Mouse (Mus musculus) kidney, embryonic 14.5 days (tissue): ENCODE results near the gene Rsl24d1. TPM values are rescaled to one million over a fixed set of nuclear protein-coding genes. Genes with fewer than 3 reads are reported as not detected.

Experiments
- ATAC-seq: fragments of 200-750 bp; cut with Nextera tagmentation; 2 replicates; pipeline ENCODE4 v1.8.0; 2017; ENCODE audit warnings: moderate number of reproducible peaks, mild to moderate bottlenecking, moderate TSS enrichment, moderate library complexity; ENCODE audit not compliant: low FRiP score, low TSS enrichment
- H3K27ac ChIP-seq: fragments of 300-500 bp; sonication (generic); 2 replicates; pipeline ENCODE4 v1.5.1; 2014; ENCODE audit warnings: low read depth, mild to moderate bottlenecking, low read length, moderate library complexity, mixed read lengths
- H3K27me3 ChIP-seq: fragments of 300-500 bp; sonication (generic); 2 replicates; pipeline ENCODE4 v1.6.1; 2014; ENCODE audit warnings: mild to moderate bottlenecking, low read length; ENCODE audit not compliant: control insufficient read depth, insufficient read depth
- H3K36me3 ChIP-seq: fragments of 300-500 bp; sonication (generic); 2 replicates; pipeline ENCODE4 v1.6.1; 2014; ENCODE audit warnings: low read length, mixed read lengths; ENCODE audit not compliant: control insufficient read depth, insufficient read depth
- H3K4me1 ChIP-seq: fragments of 300-500 bp; sonication (generic); 2 replicates; pipeline ENCODE4 v1.6.1; 2014; ENCODE audit warnings: low read length, mixed read lengths; ENCODE audit not compliant: control insufficient read depth, insufficient read depth
- H3K4me2 ChIP-seq: fragments of 300-500 bp; sonication (generic); replicated peaks from 2 replicates; pipeline ENCODE4 v1.6.1; 2014; ENCODE audit warnings: low read depth, mild to moderate bottlenecking, low read length
- H3K4me3 ChIP-seq: fragments of 300-500 bp; sonication (generic); 2 replicates; pipeline ENCODE4 v1.5.1; 2014; ENCODE audit warnings: mild to moderate bottlenecking, low read length
- H3K9ac ChIP-seq: fragments of 300-500 bp; sonication (generic); 2 replicates; pipeline ENCODE4 v1.6.1; 2014; ENCODE audit warnings: low read depth, mild to moderate bottlenecking, low read length, moderate library complexity
- H3K9me3 ChIP-seq: fragments of 300-500 bp; sonication (generic); 2 replicates; pipeline ENCODE4 v1.6.1; 2016; ENCODE audit warnings: low read length; ENCODE audit not compliant: control insufficient read depth
- WGBS: fragments of 180-500 bp; shearing (Covaris S2); extraction: QIAGEN DNeasy Blood & Tissue Kit; methylation state at CpG from one replicate; pipeline ENCODE4 v1.1.7; 2014; 5-methylcytosine and 5-hydroxymethylcytosine counted together
- polyA plus RNA-seq: library from polyadenylated mRNA; unstranded; fragments of >200 nt; fragmentation: Nextera tagmentation; extraction: Ambion mirVana; gene quantifications from 2 replicates; pipeline ENCODE4 v1.2.1, GENCODE M21; 2014

The Rsl24d1 gene
- polyA plus RNA-seq, 1 experiment from 2014 or later = 149 TPM

DNA sequence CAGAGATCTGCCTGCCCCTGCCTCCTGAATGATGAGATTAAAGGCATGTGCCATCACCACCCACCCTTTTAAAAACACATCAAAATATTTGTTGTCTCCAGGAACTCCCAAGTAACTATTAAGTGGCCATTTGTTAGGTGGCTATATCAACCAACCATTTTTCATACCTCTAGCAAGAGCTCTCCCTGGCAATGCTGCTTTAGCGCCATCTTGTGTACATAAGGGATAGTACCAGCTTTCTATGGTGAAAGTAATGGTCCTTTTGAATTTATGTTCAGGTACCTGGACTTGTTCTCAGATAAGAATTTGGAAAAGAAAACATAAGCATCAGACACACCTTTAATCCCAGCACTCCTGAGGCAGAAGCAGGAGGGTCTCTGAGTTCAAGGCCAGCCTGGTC is 21.5 kb upstream of the Rsl24d1 start:
- Histone ChIP-seq H3K4me3 (no peak overlapping the region), H3K27ac (no peak overlapping the region), H3K9ac (no peak overlapping the region), H3K27me3 (no peaks in the 10 kb centered on the region), H3K36me3 (no peaks in the 10 kb centered on the region), H3K9me3 (no peaks in the 10 kb centered on the region), H3K4me2 (no peak overlapping the region), H3K4me1 (no peaks in the 10 kb centered on the region)
- ATAC-seq = no peak; the same call in 1 of the 2 replicates
- WGBS = 0% methylated on average over 1 of the region's 1 CpGs

DNA sequence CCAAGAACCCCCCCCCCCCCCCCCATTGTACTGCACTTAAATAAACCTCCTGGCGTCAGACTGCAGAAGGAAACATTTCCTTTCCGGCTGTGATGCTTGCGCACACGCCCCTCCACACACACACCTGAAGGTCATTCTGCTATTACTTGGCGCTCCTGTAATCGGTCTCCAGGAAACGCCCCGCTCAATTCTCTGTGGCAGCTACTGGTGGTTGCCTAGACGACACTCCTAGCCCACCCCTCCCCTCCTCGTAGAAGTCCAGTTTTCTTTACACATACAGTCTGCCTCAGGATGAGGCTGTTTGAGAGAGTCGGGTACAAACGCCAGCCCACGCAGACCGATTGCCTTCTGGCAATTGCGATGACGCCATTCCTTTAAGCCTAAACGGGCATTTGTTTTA is 18.6 kb upstream of the Rsl24d1 start:
- H3K4me2 ChIP-seq = no peak overlapping the region
- H3K36me3 ChIP-seq = no peaks in the 10 kb centered on the region
- WGBS = 40% methylated on average over 17 of the region's 17 CpGs

DNA sequence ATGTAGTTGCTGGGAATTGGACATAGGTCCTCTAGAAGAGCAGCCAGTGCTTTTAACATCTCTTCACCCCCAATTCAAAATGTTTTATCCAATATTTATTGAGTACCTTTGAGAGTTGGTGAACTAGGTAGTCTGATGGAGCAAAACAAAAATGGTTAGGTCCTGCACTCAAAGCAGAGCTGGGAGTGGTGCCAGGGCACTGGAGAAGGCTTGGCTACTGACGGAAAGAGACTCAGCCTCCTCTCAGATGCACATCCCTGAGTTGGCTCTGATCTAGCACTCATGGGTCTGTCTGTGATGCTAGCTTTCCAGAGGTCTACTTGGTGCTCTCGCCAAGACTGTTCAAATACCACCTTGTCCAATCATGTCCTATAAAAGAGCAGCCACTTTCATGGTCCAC is 15.3 kb upstream of the Rsl24d1 start:
- H3K36me3 ChIP-seq = no peaks in the 10 kb centered on the region
- ATAC-seq = no peak
- H3K4me1 ChIP-seq = no peaks in the 10 kb centered on the region
- no peak overlapping the region for H3K4me3 ChIP-seq
- no peak overlapping the region for H3K27ac ChIP-seq
- H3K9me3 ChIP-seq = no peaks in the 10 kb centered on the region
- 75% methylated on average over 2 of the region's 2 CpGs for WGBS
- H3K4me2 ChIP-seq = no peak overlapping the region
- H3K9ac ChIP-seq = no peak overlapping the region
- peaks cover 3% of the 10 kb centered on the region; the same call in 1 of the 2 replicates for H3K27me3 ChIP-seq

More for the DNA sequence above, 18.6 kb upstream of the Rsl24d1 start:
- no peaks in the 10 kb centered on the region for H3K9me3 ChIP-seq
- peak; percentile 63; the same call in 1 of the 2 replicates for ATAC-seq
- no peak overlapping the region for H3K4me3 ChIP-seq
- H3K9ac ChIP-seq = no peak overlapping the region
- H3K27me3 ChIP-seq = no peaks in the 10 kb centered on the region
- no peak overlapping the region for H3K27ac ChIP-seq
- no peaks in the 10 kb centered on the region for H3K4me1 ChIP-seq

DNA sequence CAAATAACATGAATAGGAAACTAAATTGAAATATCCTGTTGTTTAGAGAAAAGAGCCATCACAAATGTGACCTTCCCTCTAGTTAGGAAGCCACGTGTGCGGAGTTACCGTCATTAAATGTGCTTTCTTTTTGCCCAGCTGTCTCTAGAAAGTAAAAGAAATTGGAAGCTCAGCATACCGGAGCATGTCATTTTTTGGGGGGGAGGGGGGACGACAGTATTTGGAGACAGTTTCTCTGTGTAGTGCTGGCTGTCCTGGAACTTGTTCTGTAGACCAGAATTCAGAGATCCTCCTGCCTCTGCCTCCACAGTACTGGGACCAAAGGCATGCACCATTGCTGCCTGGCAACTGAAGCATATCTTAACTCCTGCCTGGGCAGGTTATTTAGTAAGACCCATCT is 11.7 kb upstream of the Rsl24d1 start, which contains the start of gene Khdc3:
Gene Khdc3, plus strand, starts transcription at position 301 of the 400 bp plus-strand sequence.
- WGBS = 91% methylated on average over 5 of the region's 5 CpGs
- H3K9ac ChIP-seq = no peak within 1 kb of the TSS
- no peak for ATAC-seq
- H3K36me3 ChIP-seq = no peaks in the 10 kb centered on the region
- no peak within 1 kb of the TSS for H3K4me3 ChIP-seq
- H3K27me3 ChIP-seq = peaks cover 15% of the 10 kb centered on the region
- no peak within 1 kb of the TSS for H3K27ac ChIP-seq
- H3K4me1 ChIP-seq = peaks cover 5% of the 10 kb centered on the region; the same call in 1 of the 2 replicates
- H3K9me3 ChIP-seq = no peaks in the 10 kb centered on the region
- no peak within 1 kb of the TSS for H3K4me2 ChIP-seq

DNA sequence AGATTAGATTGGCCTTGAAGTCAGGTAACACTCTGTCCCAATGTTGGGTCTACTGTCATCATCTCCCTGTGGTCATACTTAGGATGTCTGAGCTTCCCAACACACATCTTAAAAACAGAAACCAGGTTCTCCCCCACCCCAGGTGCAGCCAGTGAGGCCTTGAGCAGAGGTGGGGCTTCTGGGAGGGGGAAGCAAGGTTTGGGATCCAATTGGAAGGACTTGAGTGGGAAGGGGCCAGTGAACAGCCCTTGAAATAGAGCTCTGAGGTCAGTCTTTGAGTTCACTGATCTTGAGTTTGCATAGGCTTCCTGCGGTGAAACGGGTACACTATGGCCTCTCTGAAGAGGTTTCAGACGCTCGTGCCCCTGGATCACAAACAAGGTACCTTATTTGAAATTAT is 11.0 kb upstream of the Rsl24d1 start, which contains the start of gene Gm20509:
Gene Gm20509, plus strand, starts transcription at position 290 of the 400 bp plus-strand sequence.
- H3K27ac ChIP-seq = no peak within 1 kb of the TSS
- H3K4me1 ChIP-seq = peaks cover 5% of the 10 kb centered on the region; the same call in 1 of the 2 replicates
- H3K36me3 ChIP-seq = no peaks in the 10 kb centered on the region
- 95% methylated on average over 4 of the region's 4 CpGs for WGBS
- H3K9me3 ChIP-seq = no peaks in the 10 kb centered on the region
- no peak for ATAC-seq
- H3K4me3 ChIP-seq = peak within 1 kb of the TSS; percentile 45
- H3K27me3 ChIP-seq = peaks cover 15% of the 10 kb centered on the region
- H3K9ac ChIP-seq = peak within 1 kb of the TSS; percentile 59
- peak within 1 kb of the TSS; percentile 93 for H3K4me2 ChIP-seq

DNA sequence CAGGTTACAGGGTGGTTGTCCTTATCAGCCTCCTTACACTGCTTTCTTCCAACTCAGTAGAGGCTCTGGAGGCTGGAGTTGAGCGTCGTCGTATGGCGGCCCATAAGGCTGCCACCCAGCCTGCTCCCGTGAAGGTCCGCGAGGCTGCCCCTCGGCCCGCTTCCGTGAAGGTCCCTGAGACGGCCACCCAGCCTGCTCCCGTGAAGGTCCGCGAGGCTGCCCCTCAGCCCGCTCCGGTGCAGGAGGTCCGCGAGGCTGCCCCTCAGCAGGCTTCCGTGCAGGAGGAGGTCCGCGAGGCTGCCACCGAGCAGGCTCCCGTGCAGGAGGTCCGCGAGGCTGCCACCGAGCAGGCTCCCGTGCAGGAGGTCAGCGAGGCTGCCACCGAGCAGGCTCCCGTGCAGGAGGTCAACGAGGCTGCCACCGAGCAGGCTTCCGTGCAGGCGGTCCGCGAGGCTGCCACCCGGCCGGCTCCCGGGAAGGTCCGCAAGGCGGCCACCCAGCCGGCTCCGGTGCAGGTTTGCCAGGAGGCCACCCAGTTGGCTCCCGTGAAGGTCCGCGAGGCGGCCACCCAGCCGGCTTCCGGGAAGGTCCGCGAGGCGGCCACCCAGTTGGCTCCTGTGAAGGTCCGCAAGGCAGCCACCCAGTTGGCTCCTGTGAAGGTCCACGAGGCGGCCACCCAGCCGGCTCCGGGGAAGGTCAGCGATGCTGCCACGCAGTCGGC is 9.9 kb upstream of the Rsl24d1 start:
- Histone ChIP-seq H3K36me3 (no peaks in the 10 kb centered on the region), H3K27me3 (peaks cover 18% of the 10 kb centered on the region), H3K9me3 (no peaks in the 10 kb centered on the region), H3K4me3 (peak overlapping the region; percentile 45), H3K4me1 (peaks cover 5% of the 10 kb centered on the region; the same call in 1 of the 2 replicates), H3K27ac (no peak overlapping the region), H3K9ac (peak overlapping the region; percentile 59), H3K4me2 (peak overlapping the region; percentile 93)
- ATAC-seq = peak; percentile 58
- 4% methylated on average over 55 of the region's 60 CpGs for WGBS

DNA sequence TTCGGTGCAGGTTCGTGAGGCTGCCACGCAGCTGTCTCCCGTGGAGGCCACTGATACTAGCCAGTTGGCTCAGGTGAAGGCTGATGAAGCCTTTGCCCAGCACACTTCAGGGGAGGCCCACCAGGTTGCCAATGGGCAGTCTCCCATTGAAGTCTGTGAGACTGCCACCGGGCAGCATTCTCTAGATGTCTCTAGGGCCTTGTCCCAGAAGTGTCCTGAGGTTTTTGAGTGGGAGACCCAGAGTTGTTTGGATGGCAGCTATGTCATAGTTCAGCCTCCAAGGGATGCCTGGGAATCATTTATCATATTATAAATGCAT is 9.4 kb upstream of the Rsl24d1 start:
- Histone ChIP-seq H3K27ac (no peak overlapping the region), H3K36me3 (no peaks in the 10 kb centered on the region), H3K9ac (0 out of 2 replicates have a peak overlapping the region, but pooled peaks have one; percentile 59), H3K4me2 (peak overlapping the region; percentile 93), H3K4me1 (peaks cover 5% of the 10 kb centered on the region; the same call in 1 of the 2 replicates), H3K27me3 (peaks cover 18% of the 10 kb centered on the region), H3K9me3 (no peaks in the 10 kb centered on the region), H3K4me3 (peak overlapping the region; percentile 45)
- peak; percentile 55 for ATAC-seq
- 35% methylated on average over 5 of the region's 5 CpGs for whole genome bisulfite sequencing

DNA sequence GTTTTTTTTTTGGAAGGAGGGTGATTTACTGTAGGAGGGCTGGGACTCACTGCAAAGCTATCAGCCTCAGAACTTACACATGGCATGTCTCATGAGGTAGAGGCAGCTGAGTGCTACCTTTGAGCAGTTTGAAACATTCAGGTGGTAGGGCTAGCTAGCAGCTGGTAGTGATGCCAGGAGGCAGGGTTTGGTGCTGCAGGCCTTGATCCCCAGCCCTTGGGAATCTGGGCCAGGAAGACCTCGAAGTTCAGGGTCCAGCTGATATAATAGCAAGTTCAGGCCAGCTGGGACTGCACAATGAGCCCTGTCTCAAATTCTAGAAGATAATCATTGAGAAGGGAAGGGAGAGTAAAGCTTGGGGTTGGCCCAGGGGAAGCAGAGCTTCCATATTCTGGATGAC is 8.1 kb upstream of the Rsl24d1 start:
- H3K4me3 ChIP-seq = no peak overlapping the region
- H3K9ac ChIP-seq = no peak overlapping the region
- no peak overlapping the region for H3K4me2 ChIP-seq
- 62% methylated on average over 1 of the region's 1 CpGs for WGBS
- H3K9me3 ChIP-seq = no peaks in the 10 kb centered on the region
- H3K27me3 ChIP-seq = peaks cover 18% of the 10 kb centered on the region
- no peaks in the 10 kb centered on the region for H3K36me3 ChIP-seq
- no peak for ATAC-seq
- peaks cover 5% of the 10 kb centered on the region; the same call in 1 of the 2 replicates for H3K4me1 ChIP-seq
- no peak overlapping the region for H3K27ac ChIP-seq

DNA sequence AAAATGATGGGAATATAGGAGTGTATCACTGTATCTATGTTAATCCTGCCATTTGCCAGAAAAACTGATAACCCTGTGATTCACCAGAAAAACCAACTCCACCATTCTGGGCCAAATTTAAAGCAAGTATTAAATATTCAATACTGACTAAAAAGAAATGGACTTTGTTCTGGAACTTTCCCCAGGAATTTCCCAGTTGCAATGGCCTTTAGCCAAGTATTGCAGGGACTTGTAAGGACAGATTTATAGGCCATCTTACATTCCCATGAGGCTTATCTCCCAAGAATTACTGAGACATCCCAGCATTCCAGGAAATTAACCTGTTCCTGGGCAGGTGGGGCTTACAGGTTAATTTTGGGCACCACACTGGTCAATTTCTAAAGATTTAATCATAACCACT is 7.5 kb upstream of the Rsl24d1 start:
- Histone ChIP-seq H3K27ac (no peak overlapping the region), H3K9ac (no peak overlapping the region), H3K4me1 (peaks cover 5% of the 10 kb centered on the region; the same call in 1 of the 2 replicates), H3K9me3 (no peaks in the 10 kb centered on the region), H3K27me3 (peaks cover 18% of the 10 kb centered on the region), H3K4me2 (no peak overlapping the region), H3K4me3 (no peak overlapping the region), H3K36me3 (no peaks in the 10 kb centered on the region)
- ATAC-seq = no peak
